Mouse (Mus musculus) bone marrow macrophage, adult 2 months (primary cell): ENCODE measurements around the gene Dtd1.

Experiments used
- CTCF ChIP-seq: IDR thresholded peaks from 2 replicates; pipeline ENCODE4 v1.5.1; 2012; ENCODE audit warnings: low read depth, mild to moderate bottlenecking, low read length, moderate library complexity
- POLR2A ChIP-seq: IDR thresholded peaks from 2 replicates; pipeline ENCODE4 v1.6.1; 2012; ENCODE audit warnings: mild to moderate bottlenecking, low read depth, low read length, borderline replicate concordance

DNA sequence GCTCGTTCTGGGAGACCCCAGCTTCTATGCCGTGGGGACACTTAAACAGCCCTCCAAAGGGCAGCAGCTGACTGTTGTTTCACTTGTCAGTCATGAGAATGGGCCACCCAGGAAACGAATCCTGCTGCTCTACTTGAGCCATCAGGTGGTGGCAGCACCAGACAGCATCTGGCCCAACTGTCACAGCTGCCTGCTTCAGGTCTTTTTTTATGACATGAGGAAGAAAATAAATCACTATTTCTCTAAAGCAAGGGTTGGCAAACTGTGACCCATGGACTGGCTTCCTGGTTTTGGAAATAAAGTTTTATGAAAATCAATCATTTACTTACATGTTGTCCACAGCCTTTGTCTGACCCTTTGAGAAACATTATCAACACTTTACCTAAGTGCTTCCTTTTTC lies 182.2 kb downstream of the Dtd1 start:
- no peak for TF ChIP-seq POLR2A
- TF ChIP-seq CTCF, result no peak
